ENCODE assay signal across 17 mouse cellular contexts in genomic region chr11:36349856-36350255, GRCm38 (mm10).
DNase-seq lines count a peak whose midpoint lies in the region; ATAC-seq lines count a peak whose summit lies in the region.
"Had no signal": no experiment of that assay in that cellular context is flagged by ENCODE, and none has a peak within 500 bp of the region (broad histone marks: within the 10 kb centered on the region; RNA-seq: fewer than 3 reads in every experiment).

No protein-coding gene starts in this region.

- H3K9ac ChIP-seq in hindbrain, embryonic 13.5 days, result no peak overlapping the region
- H3K9ac ChIP-seq in hindbrain, embryonic 12.5 days, result no peak overlapping the region
- H3K9ac ChIP-seq in forebrain, embryonic 11.5 days (ENCODE audit: low read length), result no peak overlapping the region
- H3K9ac ChIP-seq: embryonic facial prominence, embryonic 12.5 days; heart, embryonic 15.5 days; lung, embryonic 15.5 days; stomach, embryonic 15.5 days had no signal

- no peaks in the 10 kb centered on the region for H3K36me3 ChIP-seq in hindbrain, embryonic 13.5 days
- no peaks in the 10 kb centered on the region for H3K36me3 ChIP-seq in hindbrain, embryonic 12.5 days
- no peaks in the 10 kb centered on the region for H3K36me3 ChIP-seq in forebrain, embryonic 11.5 days (ENCODE audit: control insufficient read depth, insufficient read depth, low read length)
- H3K36me3 ChIP-seq: embryonic facial prominence, embryonic 12.5 days; heart, embryonic 15.5 days; lung, embryonic 15.5 days; stomach, embryonic 15.5 days had no signal

- H3K4me1 ChIP-seq in hindbrain, embryonic 13.5 days (replicated peaks), result peaks cover 7% of the 10 kb centered on the region
- H3K4me1 ChIP-seq in hindbrain, embryonic 12.5 days, result peaks cover 3% of the 10 kb centered on the region; the same call in 1 of the 2 replicates
- H3K4me1 ChIP-seq in forebrain, embryonic 11.5 days (replicated peaks; ENCODE audit: control insufficient read depth, insufficient read depth, low read length), result peaks cover 3% of the 10 kb centered on the region; the same call in 1 of the 2 replicates
- H3K4me1 ChIP-seq: heart, embryonic 15.5 days; lung, embryonic 15.5 days; megakaryocyte, embryonic 14.5 days; stomach, embryonic 15.5 days had no signal

- ATAC-seq in hindbrain, embryonic 13.5 days (ENCODE audit: low FRiP score), result 0 out of 2 replicates have a peak, but pooled peaks have one; percentile 46
- ATAC-seq in hindbrain, embryonic 12.5 days (ENCODE audit: low FRiP score), result no peak
- peak; percentile 78 for ATAC-seq in forebrain, embryonic 11.5 days (replicated peaks; ENCODE audit: low FRiP score)
- ATAC-seq: Patski had no signal

- WGBS in hindbrain, embryonic 13.5 days, result 31% methylated on average over 2 of the region's 2 CpGs
- WGBS in hindbrain, embryonic 12.5 days, result 47% methylated on average over 2 of the region's 2 CpGs
- 11% methylated on average over 2 of the region's 2 CpGs for WGBS in forebrain, embryonic 11.5 days

- H3K4me2 ChIP-seq in hindbrain, embryonic 13.5 days, result no peak overlapping the region
- H3K4me2 ChIP-seq in hindbrain, embryonic 12.5 days (replicated peaks), result no peak overlapping the region
- H3K4me2 ChIP-seq in forebrain, embryonic 11.5 days (ENCODE audit: low read depth, low read length, severe bottlenecking), result no peak overlapping the region
- H3K4me2 ChIP-seq: embryonic facial prominence, embryonic 12.5 days; heart, embryonic 15.5 days; liver, embryonic 11.5 days; lung, embryonic 15.5 days; stomach, embryonic 15.5 days had no signal

- DNase-seq in retina, postnatal 1 day, result peak; percentile 34
- no peak for DNase-seq in retina, embryonic 14.5 days (ENCODE audit: low spot score)
- peak; percentile 66 for DNase-seq in forebrain, embryonic 11.5 days (ENCODE audit: low spot score)
- DNase-seq in urinary bladder, postnatal 36 days (ENCODE audit: low spot score in 2 of 2), result no peak
- DNase-seq in gastrocnemius, postnatal 4 days (ENCODE audit: low spot score in 2 of 2), result no peak
- no peak for DNase-seq in frontal cortex, postnatal 36 days (ENCODE audit: low spot score in 2 of 2)
- DNase-seq: kidney, adult 8-10 months; thymus, postnatal 14 days had no signal

- H3K27ac ChIP-seq in hindbrain, embryonic 13.5 days, result no peak overlapping the region
- no peak overlapping the region for H3K27ac ChIP-seq in hindbrain, embryonic 12.5 days
- peak overlapping the region; percentile 12; the same call in 1 of the 2 replicates for H3K27ac ChIP-seq in forebrain, embryonic 11.5 days (ENCODE audit: low read depth, low read length)
- H3K27ac ChIP-seq: embryonic facial prominence, embryonic 12.5 days; heart, embryonic 15.5 days; lung, embryonic 15.5 days; stomach, embryonic 15.5 days had no signal

- H3K4me3 ChIP-seq in hindbrain, embryonic 13.5 days, result no peak overlapping the region
- H3K4me3 ChIP-seq in hindbrain, embryonic 12.5 days, result no peak overlapping the region
- no peak overlapping the region for H3K4me3 ChIP-seq in forebrain, embryonic 11.5 days (ENCODE audit: low read depth, low read length)
- H3K4me3 ChIP-seq: embryonic facial prominence, embryonic 12.5 days; heart, embryonic 15.5 days; lung, embryonic 15.5 days; megakaryocyte, embryonic 14.5 days; stomach, embryonic 15.5 days had no signal

- no peaks in the 10 kb centered on the region for H3K27me3 ChIP-seq in hindbrain, embryonic 13.5 days
- no peaks in the 10 kb centered on the region for H3K27me3 ChIP-seq in hindbrain, embryonic 12.5 days
- H3K27me3 ChIP-seq in forebrain, embryonic 11.5 days (ENCODE audit: control insufficient read depth, insufficient read depth, low read length), result no peaks in the 10 kb centered on the region
- H3K27me3 ChIP-seq: embryonic facial prominence, embryonic 12.5 days; heart, embryonic 15.5 days; lung, embryonic 15.5 days; megakaryocyte, embryonic 14.5 days; stomach, embryonic 15.5 days had no signal

- no peaks in the 10 kb centered on the region for H3K9me3 ChIP-seq in hindbrain, embryonic 13.5 days
- no peaks in the 10 kb centered on the region for H3K9me3 ChIP-seq in hindbrain, embryonic 12.5 days (replicated peaks)
- no peaks in the 10 kb centered on the region for H3K9me3 ChIP-seq in forebrain, embryonic 11.5 days (ENCODE audit: control insufficient read depth, low read length)
- H3K9me3 ChIP-seq: embryonic facial prominence, embryonic 12.5 days; heart, embryonic 15.5 days; lung, embryonic 15.5 days; megakaryocyte, embryonic 14.5 days; stomach, embryonic 15.5 days had no signal

Comparison
In these comparisons a context has a peak if more than half of its experiments do, and no peak if none do; other contexts are left out.
1. DNase-seq: peak in retina, postnatal 1 day (single experiment) and forebrain, embryonic 11.5 days (single experiment); none in retina, embryonic 14.5 days (single experiment), urinary bladder, postnatal 36 days (0 of 2), gastrocnemius, postnatal 4 days (0 of 2) and frontal cortex, postnatal 36 days (0 of 2).